Mouse (Mus musculus): ENCODE results near the gene Cog1. TPM values are rescaled to one million over a fixed set of nuclear protein-coding genes. Genes with fewer than 3 reads are reported as not detected.

Cog1 gene
- polyA plus RNA-seq, 1 experiment from 2014 or later, result 35.0 TPM

GRCm38 (mm10) chr11:113614476-113614875 lies 34.5 kb upstream of the Cog1 start:
- no peak for ATAC-seq (ENCODE audit: low read depth)
- H3K36me3 ChIP-seq (ENCODE audit: control insufficient read depth, insufficient read depth, low read length), result no peaks in the 10 kb centered on the region
- no peak overlapping the region for H3K4me2 ChIP-seq (ENCODE audit: low read depth, low read length)
- WGBS, result 77% methylated on average over 6 of the region's 6 CpGs
- H3K27ac ChIP-seq (ENCODE audit: low read depth, low read length), result no peak overlapping the region
- no peaks in the 10 kb centered on the region for H3K9me3 ChIP-seq (ENCODE audit: control insufficient read depth, low read length)
- 0 out of 2 replicates have a peak, but pooled peaks cover 3% of the 10 kb centered on the region for H3K27me3 ChIP-seq (ENCODE audit: control insufficient read depth, insufficient read depth, low read length)
- no peak overlapping the region for H3K9ac ChIP-seq (replicated peaks; ENCODE audit: low read depth, low read length)
- H3K4me3 ChIP-seq (ENCODE audit: low read depth, low read length), result no peak overlapping the region
- peaks cover 12% of the 10 kb centered on the region for H3K4me1 ChIP-seq (ENCODE audit: control insufficient read depth, insufficient read depth, low read length)

- H3K4me1 ChIP-seq (ENCODE audit: control insufficient read depth, insufficient read depth, low read length), result peaks cover 12% of the 10 kb centered on the region
- no peaks in the 10 kb centered on the region for H3K36me3 ChIP-seq (ENCODE audit: control insufficient read depth, insufficient read depth, low read length)
- 0 out of 2 replicates have a peak, but pooled peaks cover 3% of the 10 kb centered on the region for H3K27me3 ChIP-seq (ENCODE audit: control insufficient read depth, insufficient read depth, low read length)
- H3K27ac ChIP-seq (ENCODE audit: low read depth, low read length), result no peak overlapping the region
- H3K9ac ChIP-seq (replicated peaks; ENCODE audit: low read depth, low read length), result no peak overlapping the region
- H3K4me2 ChIP-seq (ENCODE audit: low read depth, low read length), result no peak overlapping the region
- WGBS, result 43% methylated on average over 14 of the region's 14 CpGs
- ATAC-seq (ENCODE audit: low read depth), result no peak
- H3K9me3 ChIP-seq (ENCODE audit: control insufficient read depth, low read length), result no peaks in the 10 kb centered on the region
- no peak overlapping the region for H3K4me3 ChIP-seq (ENCODE audit: low read depth, low read length)
These were observed 31.6 kb upstream of the Cog1 start for GRCm38 (mm10) chr11:113617132-113617911.

GRCm38 (mm10) chr11:113618303-113618671 lies 30.7 kb upstream of the Cog1 start:
- 0 out of 2 replicates have a peak, but pooled peaks cover 3% of the 10 kb centered on the region for H3K27me3 ChIP-seq (ENCODE audit: control insufficient read depth, insufficient read depth, low read length)
- 31% methylated on average over 4 of the region's 4 CpGs for WGBS
- peaks cover 12% of the 10 kb centered on the region for H3K4me1 ChIP-seq (ENCODE audit: control insufficient read depth, insufficient read depth, low read length)
- H3K4me2 ChIP-seq (ENCODE audit: low read depth, low read length), result peak overlapping the region; percentile 97
- H3K36me3 ChIP-seq (ENCODE audit: control insufficient read depth, insufficient read depth, low read length), result no peaks in the 10 kb centered on the region
- ATAC-seq (ENCODE audit: low read depth), result no peak
- peak overlapping the region; percentile 46; the same call in 1 of the 2 replicates for H3K4me3 ChIP-seq (ENCODE audit: low read depth, low read length)
- no peak overlapping the region for H3K27ac ChIP-seq (ENCODE audit: low read depth, low read length)
- H3K9me3 ChIP-seq (ENCODE audit: control insufficient read depth, low read length), result no peaks in the 10 kb centered on the region
- H3K9ac ChIP-seq (replicated peaks; ENCODE audit: low read depth, low read length), result no peak overlapping the region

- WGBS, result under 1% methylated on average over 54 of the region's 54 CpGs
- no peaks in the 10 kb centered on the region for H3K9me3 ChIP-seq (ENCODE audit: control insufficient read depth, low read length)
- no peaks in the 10 kb centered on the region for H3K36me3 ChIP-seq (ENCODE audit: control insufficient read depth, insufficient read depth, low read length)
- peak within 1 kb of the TSS; percentile 97 for H3K4me2 ChIP-seq (ENCODE audit: low read depth, low read length)
- peaks cover 12% of the 10 kb centered on the region for H3K4me1 ChIP-seq (ENCODE audit: control insufficient read depth, insufficient read depth, low read length)
- H3K4me3 ChIP-seq (ENCODE audit: low read depth, low read length), result peak within 1 kb of the TSS; percentile 46
- ATAC-seq (ENCODE audit: low read depth), result peak; percentile 76
- 0 out of 2 replicates have a peak, but pooled peaks cover 3% of the 10 kb centered on the region for H3K27me3 ChIP-seq (ENCODE audit: control insufficient read depth, insufficient read depth, low read length)
- H3K9ac ChIP-seq (replicated peaks; ENCODE audit: low read depth, low read length), result peak within 1 kb of the TSS; percentile 59
- H3K27ac ChIP-seq (ENCODE audit: low read depth, low read length), result no peak within 1 kb of the TSS
These were observed 30.1 kb upstream of the Cog1 start, which contains the start of gene Sstr2 for GRCm38 (mm10) chr11:113618672-113619419. Gene Sstr2 (plus strand): TSS chr11:113619342.

- Histone ChIP-seq H3K4me2 (ENCODE audit: low read depth, low read length) (peak overlapping the region; percentile 97), H3K27me3 (ENCODE audit: control insufficient read depth, insufficient read depth, low read length) (0 out of 2 replicates have a peak, but pooled peaks cover 3% of the 10 kb centered on the region), H3K9me3 (ENCODE audit: control insufficient read depth, low read length) (no peaks in the 10 kb centered on the region), H3K9ac (replicated peaks; ENCODE audit: low read depth, low read length) (peak overlapping the region; percentile 59), H3K27ac (ENCODE audit: low read depth, low read length) (no peak overlapping the region), H3K4me1 (ENCODE audit: control insufficient read depth, insufficient read depth, low read length) (peaks cover 12% of the 10 kb centered on the region), H3K36me3 (ENCODE audit: control insufficient read depth, insufficient read depth, low read length) (no peaks in the 10 kb centered on the region), H3K4me3 (ENCODE audit: low read depth, low read length) (peak overlapping the region; percentile 46)
- peak; percentile 22 for ATAC-seq (ENCODE audit: low read depth)
- WGBS, result 1% methylated on average over 29 of the region's 31 CpGs
These were observed 29.4 kb upstream of the Cog1 start for GRCm38 (mm10) chr11:113619420-113620080.

GRCm38 (mm10) chr11:113621001-113621400 lies 28.0 kb upstream of the Cog1 start:
- Histone ChIP-seq H3K27me3 (ENCODE audit: control insufficient read depth, insufficient read depth, low read length) (0 out of 2 replicates have a peak, but pooled peaks cover 3% of the 10 kb centered on the region), H3K27ac (ENCODE audit: low read depth, low read length) (no peak overlapping the region), H3K4me2 (ENCODE audit: low read depth, low read length) (peak overlapping the region; percentile 97; the same call in 1 of the 2 replicates), H3K9ac (replicated peaks; ENCODE audit: low read depth, low read length) (no peak overlapping the region), H3K9me3 (ENCODE audit: control insufficient read depth, low read length) (no peaks in the 10 kb centered on the region), H3K36me3 (ENCODE audit: control insufficient read depth, insufficient read depth, low read length) (no peaks in the 10 kb centered on the region), H3K4me3 (ENCODE audit: low read depth, low read length) (no peak overlapping the region), H3K4me1 (ENCODE audit: control insufficient read depth, insufficient read depth, low read length) (peaks cover 12% of the 10 kb centered on the region)
- WGBS, result 45% methylated on average over 2 of the region's 2 CpGs
- ATAC-seq (ENCODE audit: low read depth), result no peak

GRCm38 (mm10) chr11:113622028-113622427 lies 26.9 kb upstream of the Cog1 start:
- WGBS, result 82% methylated on average over 4 of the region's 4 CpGs
- ATAC-seq (ENCODE audit: low read depth), result no peak
- Histone ChIP-seq H3K9me3 (ENCODE audit: control insufficient read depth, low read length) (no peaks in the 10 kb centered on the region), H3K27ac (ENCODE audit: low read depth, low read length) (no peak overlapping the region), H3K9ac (replicated peaks; ENCODE audit: low read depth, low read length) (no peak overlapping the region), H3K4me3 (ENCODE audit: low read depth, low read length) (no peak overlapping the region), H3K27me3 (ENCODE audit: control insufficient read depth, insufficient read depth, low read length) (0 out of 2 replicates have a peak, but pooled peaks cover 3% of the 10 kb centered on the region), H3K4me2 (ENCODE audit: low read depth, low read length) (no peak overlapping the region), H3K36me3 (ENCODE audit: control insufficient read depth, insufficient read depth, low read length) (no peaks in the 10 kb centered on the region), H3K4me1 (ENCODE audit: control insufficient read depth, insufficient read depth, low read length) (peaks cover 12% of the 10 kb centered on the region)

GRCm38 (mm10) chr11:113625437-113625836 lies 23.5 kb upstream of the Cog1 start:
- H3K9me3 ChIP-seq (ENCODE audit: control insufficient read depth, low read length), result no peaks in the 10 kb centered on the region
- 95% methylated on average over 18 of the region's 18 CpGs for WGBS
- no peak overlapping the region for H3K4me3 ChIP-seq (ENCODE audit: low read depth, low read length)
- H3K27me3 ChIP-seq (ENCODE audit: control insufficient read depth, insufficient read depth, low read length), result no peaks in the 10 kb centered on the region
- no peak overlapping the region for H3K9ac ChIP-seq (replicated peaks; ENCODE audit: low read depth, low read length)
- H3K4me2 ChIP-seq (ENCODE audit: low read depth, low read length), result no peak overlapping the region
- H3K4me1 ChIP-seq (ENCODE audit: control insufficient read depth, insufficient read depth, low read length), result 0 out of 2 replicates have a peak, but pooled peaks cover 2% of the 10 kb centered on the region
- ATAC-seq (ENCODE audit: low read depth), result no peak
- no peaks in the 10 kb centered on the region for H3K36me3 ChIP-seq (ENCODE audit: control insufficient read depth, insufficient read depth, low read length)
- no peak overlapping the region for H3K27ac ChIP-seq (ENCODE audit: low read depth, low read length)

Measured in neural tube, embryonic 14.5 days (tissue).